Mouse (Mus musculus) midbrain, embryonic 11.5 days (tissue): ENCODE results near the gene Otp. TPM values are rescaled to one million over a fixed set of nuclear protein-coding genes. Genes with fewer than 3 reads are reported as not detected.
A peak's percentile ranks its signal among the peaks of the same experiment; 100 is the strongest.

ENCODE experiments used
- ATAC-seq: fragments of 200-750 bp; cut with Nextera tagmentation; 2 replicates; pipeline ENCODE4 v1.8.0; 2017; ENCODE audit warnings: moderate TSS enrichment, moderate library complexity; ENCODE audit not compliant: low FRiP score
- DNase-seq: peaks from one replicate; pipeline ENCODE4 v3.0.0; 2015; ENCODE audit warnings: low spot score; ENCODE audit errors: missing footprints
- H3K27ac ChIP-seq: fragments of 300-500 bp; sonication (generic); 2 replicates; pipeline ENCODE4 v1.5.1; 2014; ENCODE audit warnings: low read depth, low read length
- H3K27me3 ChIP-seq: fragments of 300-500 bp; sonication (generic); 2 replicates; pipeline ENCODE4 v1.6.1; 2014; ENCODE audit warnings: mild to moderate bottlenecking, low read length, moderate library complexity, mixed read lengths; ENCODE audit not compliant: control insufficient read depth, insufficient read depth
- H3K36me3 ChIP-seq: fragments of 300-500 bp; sonication (generic); 2 replicates; pipeline ENCODE4 v1.6.1; 2014; ENCODE audit warnings: mild to moderate bottlenecking, low read length, moderate library complexity, mixed read lengths; ENCODE audit not compliant: control insufficient read depth, insufficient read depth
- H3K4me1 ChIP-seq: fragments of 300-500 bp; sonication (generic); 2 replicates; pipeline ENCODE4 v1.6.1; 2014; ENCODE audit warnings: low read length; ENCODE audit not compliant: control insufficient read depth, insufficient read depth
- H3K4me2 ChIP-seq: fragments of 300-500 bp; sonication (generic); 2 replicates; pipeline ENCODE4 v1.6.1; 2014; ENCODE audit warnings: mild to moderate bottlenecking, moderate library complexity
- H3K4me3 ChIP-seq: fragments of 300-500 bp; sonication (generic); 2 replicates; pipeline ENCODE4 v1.5.1; 2014; ENCODE audit warnings: low read depth, low read length
- H3K9ac ChIP-seq: fragments of 300-500 bp; sonication (generic); 2 replicates; pipeline ENCODE4 v1.6.1; 2014; ENCODE audit warnings: low read length
- H3K9me3 ChIP-seq: fragments of 300-500 bp; sonication (generic); 2 replicates; pipeline ENCODE4 v1.6.1; 2016; ENCODE audit warnings: low read length; ENCODE audit not compliant: control insufficient read depth
- WGBS: fragments of 180-500 bp; shearing (Covaris S2); extraction: QIAGEN DNeasy Blood & Tissue Kit; methylation state at CpG from one replicate; pipeline ENCODE4 v1.1.7; 2014; 5-methylcytosine and 5-hydroxymethylcytosine counted together
- polyA plus RNA-seq: library from polyadenylated mRNA; unstranded; fragments of >200 nt; fragmentation: Nextera tagmentation; extraction: Ambion mirVana; gene quantifications from 2 replicates; pipeline ENCODE4 v1.2.1, GENCODE M21; 2014

Gene Otp
- polyA plus RNA-seq, 1 experiment from 2014 or later: 2.0 TPM

DNA sequence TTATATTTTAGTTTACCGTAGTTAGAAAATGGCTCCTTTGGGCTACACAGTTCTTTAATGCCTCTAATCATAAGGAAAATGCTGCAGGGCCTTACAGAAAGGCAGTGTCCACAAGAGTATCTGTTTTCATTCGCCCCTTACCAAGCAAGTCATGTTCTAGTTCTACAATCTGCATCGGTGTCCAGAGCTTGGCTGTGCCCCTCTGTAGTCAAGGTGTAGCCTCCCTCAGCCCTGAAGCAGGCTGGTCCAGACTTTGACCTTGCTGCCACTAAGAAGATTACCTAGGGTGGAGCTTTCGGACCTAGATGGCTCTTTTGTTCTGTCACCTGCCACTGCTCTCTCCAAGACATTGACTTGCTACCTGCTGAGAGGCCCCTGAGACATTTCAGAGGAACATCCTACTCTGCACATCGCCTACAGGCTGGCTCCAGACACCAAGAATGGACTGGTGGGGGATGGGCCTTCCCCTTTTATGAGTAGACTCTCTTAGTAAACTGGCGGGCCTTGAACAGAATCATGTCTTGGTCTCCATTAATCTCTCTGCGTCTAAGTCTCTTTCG lies 17.3 kb upstream of the Otp start:
- Histone ChIP-seq H3K27me3 (peaks cover 64% of the 10 kb centered on the region), H3K4me3 (no peak overlapping the region), H3K4me1 (no peaks in the 10 kb centered on the region), H3K27ac (no peak overlapping the region), H3K36me3 (no peaks in the 10 kb centered on the region), H3K4me2 (no peak overlapping the region), H3K9me3 (no peaks in the 10 kb centered on the region), H3K9ac (no peak overlapping the region)
- 63% methylated on average over 8 of the region's 8 CpGs for WGBS
- DNase-seq (no peak), ATAC-seq (no peak)

DNA sequence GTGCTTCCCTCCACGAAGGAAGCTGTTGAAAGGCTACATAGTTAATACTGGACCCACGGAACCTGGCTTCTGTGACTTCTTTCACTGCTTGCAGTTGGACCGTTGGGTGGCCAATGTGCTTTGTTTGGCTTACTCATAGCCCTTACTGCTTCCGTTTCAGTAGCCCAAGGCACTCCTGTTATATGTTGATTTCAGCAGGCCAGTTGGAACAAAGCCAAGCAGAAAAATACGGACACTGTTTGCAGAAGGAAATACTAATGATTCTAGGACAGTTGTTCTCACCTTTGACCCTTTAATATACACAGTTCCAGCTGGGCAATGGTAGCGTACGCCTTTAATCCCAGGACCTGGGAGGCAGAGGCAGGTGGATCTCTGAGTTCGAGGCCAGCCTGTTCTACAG lies 16.1 kb upstream of the Otp start:
- Histone ChIP-seq H3K4me2 (no peak overlapping the region), H3K9me3 (no peaks in the 10 kb centered on the region), H3K4me1 (no peaks in the 10 kb centered on the region), H3K9ac (no peak overlapping the region), H3K4me3 (no peak overlapping the region), H3K27ac (no peak overlapping the region), H3K36me3 (no peaks in the 10 kb centered on the region), H3K27me3 (peaks cover 72% of the 10 kb centered on the region)
- ATAC-seq (no peak), DNase-seq (no peak)
- WGBS: 87% methylated on average over 8 of the region's 8 CpGs

DNA sequence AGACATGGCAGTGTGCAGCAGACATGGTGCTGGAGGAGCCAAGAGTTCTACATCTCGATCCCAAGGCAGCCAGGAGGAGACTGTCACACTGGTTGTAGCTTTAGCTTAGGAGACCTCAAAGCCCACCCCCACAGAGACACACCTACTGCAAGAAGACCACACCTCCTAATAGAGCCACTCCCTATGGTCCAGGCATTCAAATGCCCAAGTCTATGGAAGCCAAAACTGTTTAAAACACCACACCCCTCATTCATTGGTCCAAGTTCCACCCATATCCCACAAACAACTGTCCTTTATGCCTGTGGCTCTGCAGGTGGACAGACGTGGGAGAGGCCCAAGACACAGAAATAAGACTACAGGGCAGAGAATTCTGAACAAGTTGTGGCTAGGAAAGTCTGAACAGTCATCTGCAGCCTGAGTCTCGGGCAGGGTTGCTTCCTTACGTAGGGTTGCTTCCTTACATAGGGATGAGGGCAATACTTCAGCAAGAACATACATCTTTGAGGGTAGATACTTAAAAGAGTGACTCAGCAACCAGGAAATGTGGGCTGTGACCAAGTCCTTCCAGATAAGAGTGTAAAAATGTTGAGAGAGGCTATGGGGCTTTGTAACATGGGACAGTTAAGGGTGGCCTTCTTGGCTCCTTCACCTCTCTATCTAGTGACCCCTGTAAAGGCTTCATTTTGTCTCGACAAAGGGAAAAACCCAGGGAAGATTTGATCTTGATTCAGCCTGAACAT lies 12.7 kb upstream of the Otp start:
- Histone ChIP-seq H3K27ac (no peak overlapping the region), H3K4me1 (no peaks in the 10 kb centered on the region), H3K4me3 (no peak overlapping the region), H3K27me3 (peaks cover 92% of the 10 kb centered on the region), H3K9me3 (no peaks in the 10 kb centered on the region), H3K9ac (no peak overlapping the region), H3K4me2 (no peak overlapping the region), H3K36me3 (no peaks in the 10 kb centered on the region)
- WGBS: 69% methylated on average over 5 of the region's 5 CpGs
- DNase-seq (no peak), ATAC-seq (no peak)

DNA sequence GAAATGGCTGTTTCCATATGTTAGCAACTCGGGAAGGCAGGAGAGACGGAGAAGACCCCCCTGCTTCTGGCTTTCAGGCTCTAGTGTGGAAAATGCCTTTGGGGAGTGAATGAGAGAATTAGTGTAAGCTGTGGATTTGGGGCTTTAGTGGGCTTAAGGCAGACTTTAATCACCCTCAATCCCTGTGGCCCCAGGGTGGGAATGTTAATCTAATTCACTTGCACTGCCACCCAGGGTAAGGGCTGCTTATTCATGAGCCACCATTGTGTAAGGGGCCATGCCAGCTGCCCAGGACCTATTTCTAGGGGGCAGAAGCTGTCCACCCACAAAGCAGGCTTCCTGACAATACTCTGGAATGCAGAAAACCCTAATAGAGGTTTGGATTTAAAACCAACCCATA lies 8.5 kb upstream of the Otp start:
- H3K27me3 ChIP-seq: peaks cover 97% of the 10 kb centered on the region
- no peak overlapping the region for H3K4me3 ChIP-seq
- ATAC-seq: 0 out of 2 replicates have a peak, but pooled peaks have one; percentile 23
- 3% methylated on average over 2 of the region's 2 CpGs for WGBS
- peak; percentile 88 for DNase-seq
- H3K9ac ChIP-seq: no peak overlapping the region
- no peak overlapping the region for H3K4me2 ChIP-seq
- H3K9me3 ChIP-seq: no peaks in the 10 kb centered on the region
- H3K27ac ChIP-seq: no peak overlapping the region
- no peaks in the 10 kb centered on the region for H3K36me3 ChIP-seq
- peaks cover 5% of the 10 kb centered on the region; the same call in 1 of the 2 replicates for H3K4me1 ChIP-seq

DNA sequence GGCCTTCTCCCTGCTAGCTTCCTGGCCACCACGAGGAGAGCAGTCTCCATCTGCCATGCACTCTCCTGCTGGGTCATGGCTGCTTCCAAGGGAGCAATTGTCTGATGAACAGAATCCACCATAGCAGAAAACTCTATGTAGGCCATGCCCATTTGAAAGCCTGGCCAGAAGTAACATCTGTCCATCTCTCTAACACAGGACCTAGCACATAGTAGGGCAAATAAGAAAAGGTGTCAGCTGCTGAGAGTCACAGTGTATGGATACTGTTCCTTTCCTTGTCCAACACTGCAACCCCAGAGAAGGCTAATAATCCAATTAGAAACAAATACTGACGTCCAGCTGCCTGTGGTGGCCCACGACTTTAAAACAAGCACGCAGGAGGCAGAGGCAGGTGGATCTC lies 7.6 kb upstream of the Otp start:
- 33% methylated on average over 4 of the region's 4 CpGs for WGBS
- Histone ChIP-seq H3K9me3 (no peaks in the 10 kb centered on the region), H3K36me3 (no peaks in the 10 kb centered on the region), H3K4me1 (peaks cover 5% of the 10 kb centered on the region; the same call in 1 of the 2 replicates), H3K9ac (no peak overlapping the region), H3K4me3 (no peak overlapping the region), H3K27ac (no peak overlapping the region), H3K27me3 (peaks cover 97% of the 10 kb centered on the region), H3K4me2 (no peak overlapping the region)
- DNase-seq (no peak), ATAC-seq (no peak)

DNA sequence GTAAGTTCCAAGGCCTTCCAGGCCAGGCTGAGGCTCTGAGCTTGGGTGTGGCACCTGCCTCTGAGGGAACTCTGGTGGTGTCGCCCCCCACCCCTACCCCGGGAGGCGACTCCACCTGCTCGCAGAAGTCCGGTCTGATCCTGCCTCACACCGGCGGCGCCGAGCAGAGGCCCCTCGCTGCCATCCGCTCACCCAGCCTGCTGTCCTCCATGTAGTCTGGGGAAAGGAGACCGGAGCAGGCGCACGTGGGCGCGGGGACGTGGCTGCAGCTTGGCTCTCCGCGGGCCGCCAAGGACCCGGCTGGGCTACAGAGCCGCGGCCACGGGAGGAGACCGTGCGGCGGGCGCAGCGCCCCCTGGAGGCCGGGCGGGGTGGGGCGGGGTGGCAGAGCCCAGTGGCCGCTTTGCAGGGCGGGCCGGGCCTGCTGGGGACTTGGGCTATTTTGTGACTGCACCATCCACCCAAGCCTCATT lies 6.9 kb upstream of the Otp start:
- Histone ChIP-seq H3K9ac (no peak overlapping the region), H3K27ac (no peak overlapping the region), H3K4me2 (peak overlapping the region; percentile 33), H3K9me3 (no peaks in the 10 kb centered on the region), H3K36me3 (no peaks in the 10 kb centered on the region), H3K27me3 (peaks cover 96% of the 10 kb centered on the region), H3K4me1 (peaks cover 5% of the 10 kb centered on the region; the same call in 1 of the 2 replicates), H3K4me3 (peak overlapping the region; percentile 3; the same call in 1 of the 2 replicates)
- 0% methylated on average over 35 of the region's 35 CpGs for WGBS
- peak; percentile 98 for DNase-seq
- ATAC-seq: peak; percentile 84

DNA sequence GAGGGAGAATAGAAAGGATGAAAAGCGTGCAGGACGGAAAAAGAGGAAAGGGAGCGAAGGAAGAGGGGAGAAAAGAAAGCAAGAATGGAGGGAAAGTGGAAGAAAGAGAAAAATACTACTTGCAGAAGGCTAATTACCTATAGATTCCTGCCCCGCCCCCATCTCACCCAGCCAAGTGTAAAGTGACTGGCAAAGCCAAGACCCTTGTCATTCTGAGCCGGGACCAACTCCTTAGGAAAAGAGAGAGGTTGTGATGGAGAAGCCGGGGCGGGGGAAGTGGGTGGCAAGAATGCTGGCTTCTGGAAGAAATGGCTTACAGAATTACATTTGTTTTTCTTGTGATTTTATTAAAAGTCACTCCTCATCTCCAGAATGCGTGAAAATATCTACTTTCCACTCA lies 5.9 kb upstream of the Otp start:
- ATAC-seq (no peak), DNase-seq (peak; percentile 95)
- Histone ChIP-seq H3K9me3 (no peaks in the 10 kb centered on the region), H3K27me3 (peaks cover 94% of the 10 kb centered on the region), H3K9ac (no peak overlapping the region), H3K27ac (no peak overlapping the region), H3K4me1 (peaks cover 5% of the 10 kb centered on the region; the same call in 1 of the 2 replicates), H3K4me3 (no peak overlapping the region), H3K4me2 (no peak overlapping the region), H3K36me3 (no peaks in the 10 kb centered on the region)
- under 1% methylated on average over 8 of the region's 8 CpGs for WGBS

DNA sequence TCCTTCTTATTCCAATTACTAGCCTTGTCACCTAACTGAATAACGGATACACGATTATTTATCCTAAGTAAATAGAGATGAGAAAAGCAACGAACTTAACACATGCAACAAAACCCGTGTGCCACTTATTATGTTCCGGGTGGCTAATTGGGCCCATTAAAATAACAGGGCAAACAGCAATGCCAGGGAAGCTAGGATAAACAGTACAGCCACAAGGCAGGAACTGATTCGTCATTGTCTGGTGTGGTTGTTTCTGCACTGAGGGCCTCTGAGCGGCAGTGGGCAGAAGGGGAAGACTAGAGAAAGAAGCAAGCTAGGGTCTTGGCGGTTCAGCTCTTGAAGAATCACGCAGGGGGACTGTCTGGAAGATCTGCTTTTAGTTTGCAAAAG lies 5.3 kb upstream of the Otp start:
- Histone ChIP-seq H3K4me3 (no peak overlapping the region), H3K9me3 (no peaks in the 10 kb centered on the region), H3K27ac (no peak overlapping the region), H3K4me1 (peaks cover 5% of the 10 kb centered on the region), H3K4me2 (no peak overlapping the region), H3K27me3 (peaks cover 94% of the 10 kb centered on the region), H3K9ac (no peak overlapping the region), H3K36me3 (no peaks in the 10 kb centered on the region)
- WGBS: 2% methylated on average over 9 of the region's 9 CpGs
- DNase-seq: peak; percentile 94
- no peak for ATAC-seq

DNA sequence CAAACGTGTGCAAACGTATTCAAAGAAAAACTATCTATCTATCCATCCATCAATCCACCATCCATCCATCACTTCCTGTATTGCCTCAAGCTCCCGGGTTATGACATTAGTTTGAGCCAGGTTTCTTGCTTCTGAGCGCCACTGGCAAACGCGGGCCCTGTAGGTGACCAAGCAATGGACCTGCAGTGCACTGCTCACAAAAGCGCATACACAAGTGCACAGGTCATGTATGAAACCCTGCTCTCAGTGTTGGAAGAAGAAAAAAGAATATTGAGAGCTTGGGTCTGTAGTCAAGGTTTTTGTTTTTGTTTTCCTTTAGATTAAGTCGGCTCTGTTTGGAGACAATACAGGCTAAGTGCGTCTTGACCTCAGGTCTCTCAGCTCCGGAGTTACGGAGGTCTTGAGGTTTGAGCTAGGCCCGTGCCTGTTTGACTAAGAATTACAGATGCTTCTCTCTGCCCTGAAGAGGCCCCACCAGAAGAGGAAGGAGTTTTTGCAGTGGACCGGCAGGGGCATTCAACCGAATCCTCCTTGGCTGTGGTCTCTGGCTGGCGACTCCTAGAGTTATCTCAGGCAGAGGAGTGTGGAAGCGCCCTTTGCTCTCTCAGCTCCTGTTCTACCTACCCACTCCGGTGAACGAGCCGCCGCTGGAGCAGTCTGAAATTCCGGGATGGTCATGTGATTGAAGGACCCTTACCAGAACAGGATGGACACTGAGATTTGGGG lies 4.8 kb upstream of the Otp start:
- no peak overlapping the region for H3K9ac ChIP-seq
- H3K27me3 ChIP-seq: peaks cover 94% of the 10 kb centered on the region
- H3K4me1 ChIP-seq: peaks cover 5% of the 10 kb centered on the region
- no peak for ATAC-seq
- no peak overlapping the region for H3K4me3 ChIP-seq
- H3K4me2 ChIP-seq: no peak overlapping the region
- no peaks in the 10 kb centered on the region for H3K9me3 ChIP-seq
- H3K36me3 ChIP-seq: no peaks in the 10 kb centered on the region
- H3K27ac ChIP-seq: no peak overlapping the region
- DNase-seq: peak; percentile 96
- under 1% methylated on average over 21 of the region's 21 CpGs for WGBS
